Mouse (Mus musculus) CH12.LX (cell line): ENCODE results near the gene Dpf1. TPM values are rescaled to one million over a fixed set of nuclear protein-coding genes. Genes with fewer than 3 reads are reported as not detected.

Source experiments
- DNase-seq: peaks from one replicate; pipeline ENCODE4 v3.0.0-alpha.2; 2013; ENCODE audit errors: extremely low read depth
- H3K27ac ChIP-seq: 2 replicates; pipeline ENCODE4 v1.5.1; 2012; ENCODE audit warnings: low read depth, mild to moderate bottlenecking, control low read depth, moderate library complexity; ENCODE audit not compliant: insufficient read depth
- H3K27me3 ChIP-seq: replicated peaks from 2 replicates; pipeline ENCODE3; 2012; ENCODE audit warnings: inconsistent platforms
- H3K36me3 ChIP-seq, 2 experiments: replicated peaks in 1 of 2; 2 replicates each; pipeline versions ENCODE3 to v1.6.1; 2012; ENCODE audit warnings: inconsistent platforms in 1 of 2, low read length in 1 of 2, mild to moderate bottlenecking in 1 of 2, mixed read lengths in 1 of 2, moderate library complexity in 1 of 2; ENCODE audit not compliant: control insufficient read depth in 1 of 2, insufficient read depth in 1 of 2
- H3K4me1 ChIP-seq, 2 experiments: 2 replicates each; pipeline ENCODE4 v1.6.1; 2012; ENCODE audit warnings: inconsistent platforms in 1 of 2, moderate library complexity in 1 of 2; ENCODE audit not compliant: insufficient read depth in 2 of 2, control insufficient read depth in 1 of 2
- H3K4me2 ChIP-seq: 2 replicates; pipeline ENCODE4 v1.6.1; 2012; ENCODE audit warnings: low read depth, mild to moderate bottlenecking, control low read depth; ENCODE audit not compliant: poor library complexity, insufficient read depth, severe bottlenecking
- H3K4me3 ChIP-seq, 3 experiments: fragments of 150-350 bp in 1 of 3; sonication (generic) in 1 of 3; replicated peaks in 1 of 3; 2 replicates each; pipeline versions ENCODE3 to v1.5.1; 2011 to 2012; ENCODE audit warnings: low read depth in 2 of 3, low read length in 2 of 3, mild to moderate bottlenecking in 2 of 3, moderate library complexity in 2 of 3, control low read depth in 1 of 3, improper control_type of control experiment in 1 of 3, inconsistent platforms in 1 of 3, mixed read lengths in 1 of 3; ENCODE audit not compliant: poor library complexity in 1 of 3
- H3K79me2 ChIP-seq: replicated peaks from 2 replicates; pipeline ENCODE4 v1.6.1; 2012; ENCODE audit warnings: mild to moderate bottlenecking, moderate library complexity; ENCODE audit not compliant: control insufficient read depth, poor library complexity, insufficient read depth, severe bottlenecking; ENCODE audit errors: extremely low read depth
- H3K9ac ChIP-seq: 2 replicates; pipeline ENCODE4 v1.6.1; 2012; ENCODE audit warnings: low read depth, mild to moderate bottlenecking, control low read depth, moderate library complexity; ENCODE audit not compliant: insufficient read depth
- H3K9me3 ChIP-seq: replicated peaks from 2 replicates; pipeline ENCODE3; 2012; ENCODE audit warnings: low read length, inconsistent platforms, mixed read lengths
- BHLHE40 ChIP-seq: IDR thresholded peaks from 2 replicates; pipeline ENCODE4 v1.6.1; 2011; ENCODE audit warnings: mild to moderate bottlenecking, low read depth, low read length, improper control_type of control experiment
- CHD1 ChIP-seq: IDR thresholded peaks from 2 replicates; pipeline ENCODE4 v1.6.1; 2012; ENCODE audit warnings: low read depth, low read length, improper control_type of control experiment, inconsistent platforms
- ETS1 ChIP-seq: conservative IDR thresholded peaks from 2 replicates; pipeline ENCODE4 v1.6.1; 2012; ENCODE audit warnings: low read depth, mild to moderate bottlenecking, inconsistent platforms, low read length, improper control_type of control experiment, moderate library complexity
- JUN ChIP-seq: IDR thresholded peaks from 2 replicates; pipeline ENCODE4 v1.6.1; 2011; ENCODE audit warnings: low read depth, mild to moderate bottlenecking, low read length, improper control_type of control experiment, moderate library complexity; ENCODE audit not compliant: insufficient read depth
- MAFK ChIP-seq: IDR thresholded peaks from 2 replicates; pipeline ENCODE4 v1.6.1; 2011; ENCODE audit warnings: low read length, improper control_type of control experiment; ENCODE audit not compliant: insufficient replicate concordance
- MAX ChIP-seq: IDR thresholded peaks from 2 replicates; pipeline ENCODE4 v1.6.1; 2011; ENCODE audit warnings: low read length, improper control_type of control experiment
- MAZ ChIP-seq: IDR thresholded peaks from 2 replicates; pipeline ENCODE4 v1.6.1; 2012; ENCODE audit warnings: low read depth, mild to moderate bottlenecking, inconsistent platforms, low read length, improper control_type of control experiment, moderate library complexity
- MEF2A ChIP-seq: IDR thresholded peaks from 2 replicates; pipeline ENCODE4 v1.6.1; 2014; ENCODE audit warnings: low read depth, mild to moderate bottlenecking, inconsistent platforms, low read length, improper control_type of control experiment, borderline replicate concordance
- MYC ChIP-seq: IDR thresholded peaks from 2 replicates; pipeline ENCODE4 v1.6.1; 2011; ENCODE audit warnings: low read depth, mild to moderate bottlenecking, improper control_type of control experiment, low read length
- NRF1 ChIP-seq: IDR thresholded peaks from 2 replicates; pipeline ENCODE4 v1.6.1; 2014; ENCODE audit warnings: low read depth, mild to moderate bottlenecking, inconsistent platforms, low read length, improper control_type of control experiment, moderate library complexity
- SIN3A ChIP-seq: IDR thresholded peaks from 2 replicates; pipeline ENCODE4 v1.6.1; 2012; ENCODE audit warnings: low read length, improper control_type of control experiment, inconsistent platforms
- TCF12 ChIP-seq: IDR thresholded peaks from 2 replicates; pipeline ENCODE4 v1.6.1; 2014; ENCODE audit warnings: low read depth, mild to moderate bottlenecking, inconsistent platforms, low read length, improper control_type of control experiment
- USF1 ChIP-seq: IDR thresholded peaks from 2 replicates; pipeline ENCODE4 v1.6.1; 2014; ENCODE audit warnings: low read depth, mild to moderate bottlenecking, inconsistent platforms, low read length, improper control_type of control experiment
- USF2 ChIP-seq: conservative IDR thresholded peaks from 2 replicates; pipeline ENCODE4 v1.6.1; 2011; ENCODE audit warnings: low read depth, low read length, improper control_type of control experiment
- ZC3H11A ChIP-seq: IDR thresholded peaks from 2 replicates; pipeline ENCODE4 v1.6.1; 2012; ENCODE audit warnings: low read depth, mild to moderate bottlenecking, inconsistent platforms, low read length, improper control_type of control experiment
- ZKSCAN1 ChIP-seq: IDR thresholded peaks from 2 replicates; pipeline ENCODE4 v1.6.1; 2012; ENCODE audit warnings: low read depth, inconsistent platforms, low read length, improper control_type of control experiment, borderline replicate concordance
- dilution Hi-C: fragments of 300-500 bp; cut with MboI; formaldehyde crosslinking; loops from 2 replicates; pipeline ENCODE4 v1.14.3; 2020; ENCODE audit warnings: low sequenced_read_pairs; ENCODE audit not compliant: extremely low pct_unique_long_range_greater_than_20kb, extremely low pct_ligation_motif_present
- in situ Hi-C: fragments of 300-500 bp; cut with MboI; formaldehyde crosslinking; loops from 3 replicates; pipeline ENCODE4 v1.14.3; 2019; ENCODE audit warnings: low sequenced_read_pairs, low pct_ligation_motif_present, low pct_unique_long_range_greater_than_20kb, mixed read lengths
- polyA plus RNA-seq: library from polyadenylated mRNA; unstranded; fragments of >175 nt; gene quantifications from 2 replicates; pipeline ENCODE4 v1.2.1, GENCODE M21; 2012; ENCODE audit warnings: low read depth; ENCODE audit not compliant: insufficient read length
- total RNA-seq, 2 experiments: library from RNA; depleted of rRNA; stranded (reverse); fragments of 300-350 nt in 1 of 2; fragments of >200 nt in 1 of 2; gene quantifications; 2 replicates each; pipeline ENCODE4 v1.2.3; 2012 to 2014

Dpf1 gene
- total RNA-seq (2012; rRNA removed) (1.3 and 3.0 TPM in 2 replicates), total RNA-seq (2014; rRNA removed) (0.35 and 0.38 TPM in 2 replicates), polyA plus RNA-seq (0.97 and 1.9 TPM in 2 replicates)

DNA sequence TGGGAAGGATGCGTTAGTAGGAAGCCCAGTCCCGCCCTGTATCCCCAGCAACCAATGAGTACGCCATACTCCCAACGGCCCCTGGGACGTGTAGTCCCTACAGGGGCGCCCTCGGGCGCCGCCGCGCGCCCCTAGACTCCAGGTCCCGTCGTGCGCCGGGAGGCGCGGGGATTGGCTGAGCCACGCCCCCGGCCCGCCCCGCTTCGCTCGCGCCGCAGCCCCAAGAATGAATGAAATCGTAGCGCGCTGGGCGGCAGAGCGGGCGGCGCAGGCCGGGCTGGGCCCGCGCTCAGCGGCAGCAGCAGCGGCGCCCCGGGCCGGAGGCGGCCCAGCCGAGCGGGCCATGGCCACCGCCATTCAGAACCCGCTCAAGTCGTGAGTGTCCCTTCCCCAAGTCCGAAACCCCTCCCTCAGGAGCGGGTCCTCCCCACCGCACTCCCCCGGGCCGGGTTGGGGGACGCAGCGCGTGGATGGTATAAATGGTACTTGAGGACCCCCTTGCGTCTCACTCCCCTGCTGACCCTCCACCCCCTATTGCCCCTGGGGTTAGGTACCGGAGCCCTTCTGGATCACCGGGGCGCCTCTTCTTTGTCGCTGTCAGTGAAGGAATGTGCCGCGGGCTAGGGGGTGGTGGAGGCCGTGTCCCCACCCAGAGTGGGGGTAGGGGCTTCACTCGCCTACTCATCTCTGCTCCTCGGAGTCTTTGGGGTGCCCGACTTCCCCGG, at the start of gene Dpf1:
Dpf1 (plus strand) TSS at position 214 of the 725 bp plus-strand sequence.
- Histone ChIP-seq H3K36me3 (no peaks in the 10 kb centered on the region), H3K27me3 (peaks cover 77% of the 10 kb centered on the region), H3K4me2 (peak within 1 kb of the TSS; percentile 11; the same call in 1 of the 2 replicates), H3K4me3 (no peak within 1 kb of the TSS), H3K4me1 (peaks cover 0 to 23% of the 10 kb centered on the region in 2 experiments; a peak in 2 of 4 replicates), H3K79me2 (no peaks in the 10 kb centered on the region), H3K9ac (no peak within 1 kb of the TSS), H3K27ac (no peak within 1 kb of the TSS), H3K9me3 (peaks cover 6% of the 10 kb centered on the region)
- in situ Hi-C loops (no loop called here), dilution Hi-C loops (no loop called here)
- DNase-seq: no peak
- TF ChIP-seq ZC3H11A (no peak), SIN3A (no peak), ETS1 (no peak), ZKSCAN1 (no peak), MAX (no peak), CHD1 (no peak), BHLHE40 (no peak), JUN (no peak), USF1 (no peak), MYC (no peak), MAZ (no peak), NRF1 (no peak), MAFK (no peak), USF2 (no peak)

DNA sequence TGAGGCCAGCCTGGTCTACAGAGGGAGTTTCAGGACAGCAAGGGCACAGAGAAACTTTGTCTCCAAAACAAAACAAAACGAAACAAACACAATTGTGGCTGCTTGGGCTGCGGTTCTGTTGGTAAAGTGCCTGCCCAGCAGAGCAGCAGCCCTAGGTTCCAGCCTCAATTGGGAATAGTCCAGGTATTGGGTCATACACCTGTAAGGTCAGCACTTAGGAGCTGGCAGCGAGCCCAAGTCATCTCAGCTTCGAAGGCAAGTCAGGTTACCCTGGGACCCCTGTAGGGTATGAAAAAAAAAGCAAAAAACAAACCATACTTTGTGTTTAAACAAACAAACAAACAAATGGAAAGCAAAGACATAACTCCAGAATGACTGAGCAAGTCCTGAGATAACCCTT, 47.9 kb upstream of the Dpf1 start:
- Histone ChIP-seq H3K4me2 (no peak overlapping the region), H3K27ac (no peak overlapping the region), H3K79me2 (no peaks in the 10 kb centered on the region), H3K4me1 (peaks cover 9 to 48% of the 10 kb centered on the region in 2 experiments), H3K27me3 (no peaks in the 10 kb centered on the region), H3K9ac (no peak overlapping the region), H3K36me3 (peaks cover 0 to 13% of the 10 kb centered on the region in 2 experiments), H3K4me3 (no peak overlapping the region), H3K9me3 (no peaks in the 10 kb centered on the region)
- no peak for TF ChIP-seq MEF2A
- TF ChIP-seq MAZ: no peak
- no peak for TF ChIP-seq TCF12
- no peak for TF ChIP-seq MYC
- in situ Hi-C loops: loop anchor here (5.0 kb wide), 1 partner anchor 36 kb away; no protein-coding TSS in a partner anchor
- no peak for DNase-seq
- dilution Hi-C loops: no loop called here
